Mouse (Mus musculus): ENCODE results near the gene Coq10a.
"Not testable (repeated sequence)": the region's sequence is repeated elsewhere in the genome, so short reads cannot be mapped to it uniquely, and the experiment has no call there.

DNA sequence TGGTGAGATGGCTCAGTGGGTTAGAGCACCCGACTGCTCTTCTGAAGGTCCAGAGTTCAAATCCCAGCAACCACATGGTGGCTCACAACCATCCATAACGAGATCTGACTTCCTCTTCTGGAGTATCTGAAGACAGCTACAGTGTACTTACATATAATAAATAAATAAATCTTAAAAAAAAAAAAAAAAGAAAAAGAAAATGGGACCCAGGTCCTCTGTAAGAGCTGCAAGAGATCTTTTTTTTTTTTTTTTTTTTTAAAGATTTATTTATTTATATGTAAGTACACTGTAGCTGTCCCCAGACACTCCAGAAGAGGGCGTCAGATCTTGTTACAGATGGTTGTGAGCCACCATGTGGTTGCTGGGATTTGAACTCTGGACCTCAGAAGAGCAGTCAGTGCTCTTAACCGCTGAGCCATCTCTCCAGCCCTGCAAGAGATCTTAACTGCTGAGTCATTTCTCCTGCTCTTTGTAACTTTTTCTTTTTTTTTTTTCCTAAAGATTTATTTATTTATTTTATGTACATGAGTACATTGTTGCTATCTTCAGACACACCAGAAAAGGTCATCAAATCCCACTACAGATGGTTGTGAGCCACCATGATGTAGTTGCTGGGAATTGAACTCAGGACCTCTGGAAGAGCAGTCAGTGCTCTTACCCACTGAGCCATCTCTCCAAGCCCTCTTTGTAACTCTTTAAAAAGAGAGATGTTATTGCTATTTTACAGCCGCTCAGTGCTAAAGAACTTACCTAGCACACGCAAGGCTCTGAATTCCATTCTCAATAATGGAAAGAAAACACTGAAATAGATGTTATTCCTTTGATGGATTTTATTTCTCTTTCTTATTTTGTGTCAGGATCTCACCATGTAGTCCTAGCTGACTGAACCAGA lies 36.2 kb downstream of the Coq10a start:
- TF ChIP-seq CTCF (IDR thresholded peaks at IDR 0.05); POLR2A (IDR thresholded peaks at IDR 0.05; ENCODE audit: insufficient read depth, low read depth, low read length): not testable (repeated sequence)

Data from heart, adult 2 months (tissue).